Mouse (Mus musculus): ENCODE results near the gene Serping1. TPM values are rescaled to one million over a fixed set of nuclear protein-coding genes. Genes with fewer than 3 reads are reported as not detected.

Serping1 gene
- polyA plus RNA-seq, 1 experiment from 2014 or later = 32.6 TPM

GRCm38 (mm10) chr2:84721182-84721581, 54.1 kb downstream of the Serping1 start:
- 83% methylated on average over 3 of the region's 3 CpGs for WGBS
- no peak overlapping the region for H3K27ac ChIP-seq
- peaks cover 25% of the 10 kb centered on the region for H3K4me1 ChIP-seq (replicated peaks)
- ATAC-seq = no peak
- H3K27me3 ChIP-seq = no peaks in the 10 kb centered on the region
- no peaks in the 10 kb centered on the region for H3K9me3 ChIP-seq
- no peak overlapping the region for H3K4me2 ChIP-seq (replicated peaks)
- peaks cover 36% of the 10 kb centered on the region for H3K36me3 ChIP-seq
- no peak overlapping the region for H3K4me3 ChIP-seq (replicated peaks)
- no peak overlapping the region for H3K9ac ChIP-seq (replicated peaks)

- H3K4me3 ChIP-seq (replicated peaks) = no peak overlapping the region
- no peak overlapping the region for H3K27ac ChIP-seq
- WGBS = 87% methylated on average over 2 of the region's 2 CpGs
- no peak overlapping the region for H3K9ac ChIP-seq (replicated peaks)
- no peaks in the 10 kb centered on the region for H3K9me3 ChIP-seq
- peaks cover 35% of the 10 kb centered on the region for H3K36me3 ChIP-seq
- H3K27me3 ChIP-seq = no peaks in the 10 kb centered on the region
- ATAC-seq = no peak
- H3K4me2 ChIP-seq (replicated peaks) = no peak overlapping the region
- H3K4me1 ChIP-seq (replicated peaks) = peaks cover 21% of the 10 kb centered on the region
Observed at GRCm38 (mm10) chr2:84720718-84721117, 54.5 kb downstream of the Serping1 start.

GRCm38 (mm10) chr2:84717357-84717756, 57.9 kb downstream of the Serping1 start:
- no peaks in the 10 kb centered on the region for H3K9me3 ChIP-seq
- H3K4me3 ChIP-seq (replicated peaks) = no peak overlapping the region
- no peak overlapping the region for H3K27ac ChIP-seq
- peaks cover 27% of the 10 kb centered on the region for H3K4me1 ChIP-seq (replicated peaks)
- no peaks in the 10 kb centered on the region for H3K27me3 ChIP-seq
- peaks cover 13% of the 10 kb centered on the region for H3K36me3 ChIP-seq
- 96% methylated on average over 4 of the region's 4 CpGs for WGBS
- no peak overlapping the region for H3K4me2 ChIP-seq (replicated peaks)
- no peak overlapping the region for H3K9ac ChIP-seq (replicated peaks)
- ATAC-seq = no peak

- no peak for ATAC-seq
- WGBS = 35% methylated on average over 9 of the region's 9 CpGs
- H3K4me2 ChIP-seq (replicated peaks) = peak overlapping the region; percentile 74
- peak overlapping the region; percentile 97 for H3K27ac ChIP-seq
- H3K9ac ChIP-seq (replicated peaks) = peak overlapping the region; percentile 77
- no peaks in the 10 kb centered on the region for H3K9me3 ChIP-seq
- H3K4me3 ChIP-seq (replicated peaks) = peak overlapping the region; percentile 96
- H3K4me1 ChIP-seq (replicated peaks) = peaks cover 31% of the 10 kb centered on the region
- no peaks in the 10 kb centered on the region for H3K27me3 ChIP-seq
- H3K36me3 ChIP-seq = peaks cover 8% of the 10 kb centered on the region
Observed at GRCm38 (mm10) chr2:84716423-84717355, 58.6 kb downstream of the Serping1 start.

- peaks cover 27% of the 10 kb centered on the region for H3K4me1 ChIP-seq (replicated peaks)
- peak overlapping the region; percentile 74 for H3K4me2 ChIP-seq (replicated peaks)
- peak overlapping the region; percentile 97 for H3K9ac ChIP-seq (replicated peaks)
- H3K36me3 ChIP-seq = peaks cover under 1% of the 10 kb centered on the region
- under 1% methylated on average over 33 of the region's 33 CpGs for WGBS
- ATAC-seq = peak; percentile 96
- no peaks in the 10 kb centered on the region for H3K9me3 ChIP-seq
- H3K27me3 ChIP-seq = no peaks in the 10 kb centered on the region
- H3K27ac ChIP-seq = peak overlapping the region; percentile 97
- H3K4me3 ChIP-seq (replicated peaks) = peak overlapping the region; percentile 96
Observed at GRCm38 (mm10) chr2:84715562-84716361, 59.5 kb downstream of the Serping1 start.

MicroRNAs within 50 kb of the gene (microRNA counts, 519-probe panel; counts per million panel counts)
- 7,131 counts per million, percentile 99 among the panel's probes with 10 or more counts for microRNA mmu-miR-130a

Small RNA genes lying within 50 kb of the gene (microRNA-seq; reads per million reads assigned to microRNA genes)
- gene Mir130a = 36,466 reads per million, percentile 99 among the genes with 10 or more reads in this experiment

Other genes starting within 250 kb of the Serping1 start
- 30.4 and 38.0 TPM in 2 replicates for gene Ctnnd1, start 124.7 kb downstream of the Serping1 start, polyA plus RNA-seq (2015; fragmentation: Nextera tagmentation; extraction: Ambion mirVana)
- 0.35 and 0.42 TPM in 2 replicates for gene Btbd18, start 116.4 kb downstream of the Serping1 start, polyA plus RNA-seq (2015; fragmentation: Nextera tagmentation; extraction: Ambion mirVana)
- 272 and 278 TPM in 2 replicates for gene Selenoh, start 104.7 kb downstream of the Serping1 start, polyA plus RNA-seq (2015; fragmentation: Nextera tagmentation; extraction: Ambion mirVana)
- not detected in 2 replicates for gene Gm28635, start 97.4 kb downstream of the Serping1 start, polyA plus RNA-seq (2015; fragmentation: Nextera tagmentation; extraction: Ambion mirVana)
- gene Med19, start 97.0 kb downstream of the Serping1 start, polyA plus RNA-seq (2015; fragmentation: Nextera tagmentation; extraction: Ambion mirVana) = 49.3 and 53.3 TPM in 2 replicates
- gene Tmx2, start 96.3 kb downstream of the Serping1 start, polyA plus RNA-seq (2015; fragmentation: Nextera tagmentation; extraction: Ambion mirVana) = 226 and 249 TPM in 2 replicates
- gene Zdhhc5, start 60.3 kb downstream of the Serping1 start, polyA plus RNA-seq (2015; fragmentation: Nextera tagmentation; extraction: Ambion mirVana) = 18.3 and 18.9 TPM in 2 replicates
- gene Clp1, start 48.1 kb downstream of the Serping1 start, polyA plus RNA-seq (2015; fragmentation: Nextera tagmentation; extraction: Ambion mirVana) = 32.8 and 34.5 TPM in 2 replicates
- gene Ypel4, start 41.4 kb downstream of the Serping1 start, polyA plus RNA-seq (2015; fragmentation: Nextera tagmentation; extraction: Ambion mirVana) = 30.7 and 32.0 TPM in 2 replicates
- gene Gm19426, start 31.8 kb downstream of the Serping1 start, polyA plus RNA-seq (2015; fragmentation: Nextera tagmentation; extraction: Ambion mirVana) = 7.9 and 8.1 TPM in 2 replicates
- gene Ube2l6, start 23.4 kb upstream of the Serping1 start, polyA plus RNA-seq (2015; fragmentation: Nextera tagmentation; extraction: Ambion mirVana) = 15.6 and 16.6 TPM in 2 replicates
- gene Smtnl1, start 47.2 kb upstream of the Serping1 start, polyA plus RNA-seq (2015; fragmentation: Nextera tagmentation; extraction: Ambion mirVana) = not detected in 2 replicates
- 53.6 and 54.5 TPM in 2 replicates for gene Timm10, start 51.6 kb upstream of the Serping1 start, polyA plus RNA-seq (2015; fragmentation: Nextera tagmentation; extraction: Ambion mirVana)
- gene Slc43a1, start 63.4 kb upstream of the Serping1 start, polyA plus RNA-seq (2015; fragmentation: Nextera tagmentation; extraction: Ambion mirVana) = 2.6 and 3.3 TPM in 2 replicates
- 2.2 and 3.6 TPM in 2 replicates for gene Rtn4rl2, start 111.3 kb upstream of the Serping1 start, polyA plus RNA-seq (2015; fragmentation: Nextera tagmentation; extraction: Ambion mirVana)
- gene Slc43a3, start 161.1 kb upstream of the Serping1 start, polyA plus RNA-seq (2015; fragmentation: Nextera tagmentation; extraction: Ambion mirVana) = 4.8 and 5.4 TPM in 2 replicates
- 0.19 and 0.49 TPM in 2 replicates for gene Prg2, start 205.0 kb upstream of the Serping1 start, polyA plus RNA-seq (2015; fragmentation: Nextera tagmentation; extraction: Ambion mirVana)
- gene Prg3, start 212.8 kb upstream of the Serping1 start, polyA plus RNA-seq (2015; fragmentation: Nextera tagmentation; extraction: Ambion mirVana) = not detected in 2 replicates